Mouse (Mus musculus): ENCODE results near the gene Nr1h3.
A peak's percentile ranks its signal among the peaks of the same experiment; 100 is the strongest.

Nr1h3 gene

GRCm38 (mm10) chr2:91186208-91186607 lies 16.4 kb downstream of the Nr1h3 start:
- DNase-seq (ENCODE audit: low spot score in 2 of 2) = no peak

- DNase-seq (ENCODE audit: low spot score in 2 of 2) = peak; percentile 68 to 77
Observed at GRCm38 (mm10) chr2:91183711-91184405, 18.8 kb downstream of the Nr1h3 start, which contains the start of gene Madd. TSS of gene Madd (minus strand) at chr2:91183837.

- DNase-seq (ENCODE audit: low spot score in 2 of 2) = peak; percentile 88 to 91
Observed at GRCm38 (mm10) chr2:91183148-91183513, 19.5 kb downstream of the Nr1h3 start.

DNA sequence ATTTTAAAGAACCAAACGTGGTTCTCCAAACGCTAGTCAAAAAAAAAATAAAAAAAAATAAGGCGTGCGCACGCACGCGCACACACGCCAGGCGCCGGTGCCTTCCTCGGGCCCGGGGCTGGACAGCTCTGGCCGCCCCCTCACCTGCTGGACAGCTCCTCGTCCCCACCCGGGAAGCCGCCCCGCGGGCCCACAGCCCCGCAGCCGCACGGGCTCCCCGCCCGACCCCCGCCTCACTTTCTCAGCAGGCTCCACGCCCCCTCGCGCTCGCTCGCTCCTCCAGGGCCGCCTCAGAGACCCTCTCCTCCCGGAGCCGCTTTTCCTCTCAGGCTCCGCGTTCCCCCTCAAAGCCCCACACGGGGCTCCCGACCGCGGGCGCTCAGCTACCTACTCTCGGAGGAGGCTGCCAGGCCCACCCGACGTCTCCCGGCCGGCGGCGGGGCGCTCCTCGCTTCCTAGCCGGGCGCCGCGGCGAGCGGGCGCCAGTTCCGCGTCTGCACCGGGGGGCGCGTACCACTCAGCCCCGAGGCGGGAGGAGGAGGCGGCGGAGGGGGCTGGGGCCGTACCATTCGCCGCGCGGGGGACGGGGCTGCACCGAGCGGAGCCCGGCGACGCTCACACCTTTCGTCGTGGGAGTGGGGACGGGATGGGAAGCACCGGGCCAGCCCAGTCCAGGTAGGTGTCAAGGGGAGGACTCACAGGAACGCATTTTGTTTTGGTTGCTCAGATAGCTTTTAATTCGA lies 20.1 kb downstream of the Nr1h3 start:
- DNase-seq (ENCODE audit: low spot score in 2 of 2) = peak in 1 of 2 experiments; percentile 54

- DNase-seq (ENCODE audit: low spot score in 2 of 2) = no peak
Observed at GRCm38 (mm10) chr2:91182016-91182404, 20.6 kb downstream of the Nr1h3 start.

DNA sequence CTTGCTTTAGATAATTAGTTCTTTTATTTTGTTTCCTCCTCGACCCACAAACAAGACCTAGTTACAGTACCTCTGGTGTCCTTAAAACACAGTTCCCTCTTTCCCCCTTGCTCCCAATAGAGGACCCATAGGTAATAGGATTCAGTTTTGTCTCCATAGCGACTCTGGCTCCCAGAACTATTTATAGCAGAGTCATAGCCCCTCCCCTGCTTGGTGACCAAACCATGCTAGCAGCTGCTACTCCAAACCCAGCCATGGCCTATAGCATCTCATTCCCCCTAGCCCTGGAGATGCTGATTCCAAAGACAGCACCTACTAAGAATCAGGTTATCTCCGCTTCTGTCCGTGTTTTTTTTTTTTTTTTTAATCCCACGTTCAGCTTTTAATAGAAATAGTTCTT lies 21.9 kb downstream of the Nr1h3 start:
- no peak for DNase-seq (ENCODE audit: low spot score in 2 of 2)

- DNase-seq (ENCODE audit: low spot score in 2 of 2) = no peak
Observed at GRCm38 (mm10) chr2:91179825-91180224, 22.8 kb downstream of the Nr1h3 start.

GRCm38 (mm10) chr2:91176234-91176633 lies 26.4 kb downstream of the Nr1h3 start:
- DNase-seq (ENCODE audit: low spot score in 2 of 2) = no peak

DNA sequence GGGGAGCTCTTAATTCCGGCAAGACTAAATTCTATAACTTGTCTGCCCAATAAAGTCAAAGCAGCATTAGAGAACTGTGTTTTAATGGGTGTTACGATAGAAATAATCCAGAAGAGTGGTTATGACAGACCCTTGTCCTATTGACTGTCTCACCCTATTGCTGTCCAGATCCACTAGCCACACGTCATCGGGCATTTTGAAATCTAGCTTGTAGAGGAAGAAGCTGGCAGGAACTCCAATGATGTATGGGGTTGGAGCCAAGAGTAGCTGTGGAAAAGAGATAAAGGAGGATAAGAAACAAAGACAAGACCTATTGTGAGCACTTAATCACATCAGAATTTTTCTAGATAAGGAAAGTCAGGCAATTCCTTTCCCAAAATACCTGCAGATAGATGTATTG lies 27.1 kb downstream of the Nr1h3 start:
- DNase-seq (ENCODE audit: low spot score in 2 of 2) = no peak

DNA sequence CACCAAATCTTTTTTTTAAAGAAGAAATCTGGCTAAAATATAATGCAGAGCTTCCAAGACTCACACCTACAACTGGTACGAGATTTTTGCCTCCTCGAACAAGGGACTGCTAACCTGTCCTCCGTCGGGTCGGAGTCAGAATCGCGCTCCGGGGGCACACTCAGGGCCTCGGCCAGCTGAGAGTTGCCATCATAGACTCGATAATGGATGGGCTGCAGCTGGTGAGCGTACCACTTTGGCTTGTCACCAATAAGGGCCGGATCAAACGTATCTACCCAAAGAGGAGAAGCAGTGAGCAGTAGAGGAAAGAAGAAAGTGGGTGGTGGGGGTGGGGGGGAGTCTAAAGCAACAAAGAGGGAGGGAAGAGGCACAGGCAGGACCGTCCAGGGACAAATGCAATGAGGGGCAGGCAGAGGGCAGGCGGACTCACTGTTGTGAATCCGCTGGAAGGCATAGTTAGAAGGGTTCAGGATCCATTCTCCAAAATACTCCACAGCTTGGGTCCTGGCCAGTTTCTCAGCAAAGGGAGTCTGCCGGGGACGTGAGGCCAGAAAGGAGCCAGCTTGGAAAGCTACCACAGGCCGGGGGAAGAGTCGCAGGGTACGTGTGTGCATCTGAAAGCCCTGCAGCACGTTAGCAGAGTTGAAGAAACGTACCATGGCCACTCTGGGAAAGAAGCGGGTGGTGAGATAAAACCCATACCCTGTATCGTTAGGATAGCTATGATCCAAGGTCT lies 32.9 kb downstream of the Nr1h3 start:
- no peak for DNase-seq (ENCODE audit: low spot score in 2 of 2)

DNA sequence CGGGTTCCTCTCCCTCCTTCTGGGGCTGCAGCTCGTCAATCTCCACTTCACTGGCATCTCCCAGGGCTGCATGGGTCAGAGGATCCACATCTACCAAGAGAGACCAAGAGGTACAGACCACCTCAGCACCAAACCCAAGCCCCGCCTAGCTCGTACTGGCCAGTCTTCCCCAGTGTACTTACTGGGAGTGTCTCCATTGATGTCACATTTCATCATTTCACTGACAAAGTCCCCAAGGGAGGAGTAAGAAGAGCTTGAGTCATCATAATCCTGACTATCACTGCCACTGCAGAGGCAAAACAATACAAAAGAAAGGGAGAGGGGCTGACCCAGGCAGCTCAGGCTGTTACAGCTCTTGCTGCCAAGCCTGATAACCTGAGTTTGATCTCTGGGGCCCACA lies 35.0 kb downstream of the Nr1h3 start:
- DNase-seq (ENCODE audit: low spot score in 2 of 2) = no peak

GRCm38 (mm10) chr2:91164991-91165390 lies 37.6 kb downstream of the Nr1h3 start:
- DNase-seq (ENCODE audit: low spot score in 2 of 2) = no peak

DNA sequence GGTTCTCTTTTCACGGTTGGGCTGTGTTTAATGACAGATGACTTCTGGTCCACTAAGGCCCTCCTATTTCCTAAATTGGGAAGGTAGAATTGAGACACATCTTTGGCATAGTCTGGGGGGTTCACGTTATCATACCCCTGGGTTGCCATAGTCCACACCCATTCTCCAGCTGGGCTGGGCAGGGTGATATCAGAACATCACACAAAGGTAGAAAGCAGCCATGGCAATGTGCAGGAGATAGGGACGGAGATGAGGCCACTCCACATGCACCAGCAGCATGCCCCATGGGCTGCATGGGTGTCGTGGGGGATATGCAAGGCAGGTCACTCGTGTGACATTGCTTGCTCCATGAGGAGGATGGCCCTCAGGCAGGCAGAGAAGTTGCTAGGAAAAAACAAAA lies 39.1 kb downstream of the Nr1h3 start:
- no peak for DNase-seq (ENCODE audit: low spot score in 2 of 2)

DNA sequence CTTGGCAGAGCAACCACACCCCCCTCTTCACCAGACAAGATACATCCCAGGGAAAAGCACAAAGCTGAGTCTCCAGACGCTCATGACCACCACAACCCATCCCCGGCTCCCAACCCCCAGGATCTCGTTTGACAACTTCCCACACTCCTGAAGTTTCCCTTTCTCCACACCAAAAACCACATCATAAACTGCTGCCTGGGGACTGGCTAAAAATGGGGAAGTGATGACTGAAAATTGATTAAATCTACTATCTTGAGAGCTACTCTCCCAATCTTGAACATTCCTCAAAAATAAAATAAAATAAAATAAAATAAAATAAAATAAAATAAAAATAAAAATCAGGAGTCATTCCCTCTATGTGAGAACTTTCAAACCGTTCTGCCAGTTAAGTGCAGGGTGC lies 39.7 kb downstream of the Nr1h3 start:
- DNase-seq (ENCODE audit: low spot score in 2 of 2) = no peak

- no peak for DNase-seq (ENCODE audit: low spot score in 2 of 2)
Observed at GRCm38 (mm10) chr2:91160591-91160990, 42.0 kb downstream of the Nr1h3 start.

DNA sequence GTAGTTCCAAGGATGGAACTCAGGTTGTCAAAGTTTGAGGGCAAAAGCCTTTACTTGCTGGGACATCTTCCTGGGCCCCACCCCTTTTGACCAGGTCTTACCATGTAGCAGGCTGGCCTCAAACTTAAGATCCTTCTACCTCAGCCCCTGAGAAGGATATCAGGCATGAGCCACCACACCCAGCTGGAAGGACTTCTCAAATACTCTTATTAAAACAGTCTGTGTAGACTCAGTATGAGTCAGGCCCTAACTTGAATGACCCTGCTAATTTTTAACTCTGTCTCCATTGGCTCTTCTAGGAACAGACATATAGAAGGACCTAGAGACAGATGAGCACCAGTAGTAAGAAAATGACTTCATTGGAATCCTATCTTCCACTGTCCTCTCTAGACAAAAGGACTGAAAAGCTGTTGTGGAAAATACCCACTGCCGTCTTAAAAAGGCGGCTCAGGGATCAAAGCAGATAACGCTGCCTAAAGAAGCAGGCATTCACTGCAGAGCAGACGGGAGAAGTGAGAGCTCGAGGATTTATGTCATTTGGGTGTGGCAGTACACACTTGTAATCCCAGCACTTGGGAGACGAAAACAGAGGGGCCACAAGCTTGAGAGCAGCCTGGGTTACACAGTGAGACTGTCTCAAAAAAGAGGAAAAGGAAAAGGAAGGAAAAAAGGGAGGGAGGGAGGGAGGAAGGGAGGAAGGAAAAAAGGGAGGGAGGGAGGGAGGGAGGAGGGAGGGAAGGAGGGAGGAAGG lies 45.5 kb downstream of the Nr1h3 start:
- no peak for DNase-seq (ENCODE audit: low spot score in 2 of 2)

DNA sequence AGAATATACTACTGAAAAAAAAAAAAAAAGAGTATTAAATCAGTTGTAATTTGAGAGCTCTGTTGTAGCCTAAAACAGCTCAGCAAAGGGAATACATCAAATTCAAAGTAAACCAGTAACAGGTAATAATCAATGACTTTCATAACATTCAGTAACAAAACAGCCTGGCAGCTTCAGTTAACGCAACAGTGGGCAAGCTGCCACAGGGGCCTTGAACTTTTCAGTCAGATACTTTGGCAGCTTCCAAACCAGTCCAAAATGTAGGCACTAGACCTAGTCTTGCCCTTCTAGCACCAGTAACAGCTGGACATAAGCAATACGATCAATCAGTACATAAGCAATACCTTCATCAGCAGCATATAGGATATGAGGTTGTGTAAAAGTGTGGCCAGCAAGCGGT lies 48.5 kb downstream of the Nr1h3 start:
- DNase-seq (ENCODE audit: low spot score in 2 of 2) = no peak

DNA sequence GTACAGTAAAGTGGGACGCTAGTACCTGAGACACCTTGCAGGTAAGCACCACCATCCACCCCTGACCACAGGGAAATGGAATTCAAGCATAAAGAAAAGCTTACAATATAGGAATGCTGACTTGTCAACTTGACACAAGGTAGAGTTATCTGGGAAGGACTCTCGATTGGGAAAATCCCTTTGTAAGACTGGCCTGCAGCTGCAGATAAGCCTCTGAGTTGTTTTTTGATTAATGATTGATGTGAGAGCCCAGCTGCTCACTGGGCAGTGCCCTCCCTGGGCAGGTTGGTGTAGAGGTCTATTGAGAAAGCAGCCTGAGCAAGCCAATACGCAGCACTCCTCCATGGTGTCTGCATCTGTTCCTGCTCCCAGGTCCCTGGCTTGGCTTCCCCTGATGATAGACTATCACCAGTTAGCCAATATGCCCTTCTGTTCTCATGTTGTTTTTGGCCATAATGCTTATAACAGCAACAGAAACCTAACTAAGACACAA lies 49.7 kb downstream of the Nr1h3 start:
- DNase-seq (ENCODE audit: low spot score in 2 of 2) = no peak

DNA sequence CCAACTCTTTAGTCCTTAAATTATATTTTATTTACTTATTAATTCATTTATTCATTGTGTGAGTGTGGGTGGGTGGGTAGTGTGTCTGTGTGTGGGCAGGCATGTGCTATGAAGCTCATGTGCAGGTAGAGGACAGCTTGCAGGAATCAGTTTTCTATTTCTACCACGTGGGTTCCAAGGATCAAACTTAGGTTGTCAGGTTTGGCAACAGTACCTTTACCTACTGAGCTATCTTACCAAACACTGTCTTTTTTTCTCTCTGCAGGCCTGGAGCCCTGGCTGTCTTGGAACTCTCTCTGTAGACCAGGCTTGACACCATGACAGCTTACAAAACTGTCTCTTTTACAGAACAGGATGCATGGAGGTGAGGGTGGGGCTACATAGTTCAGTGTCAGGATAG lies 51.3 kb downstream of the Nr1h3 start:
- no peak for DNase-seq (ENCODE audit: low spot score in 2 of 2)

- no peak for DNase-seq (ENCODE audit: low spot score in 2 of 2)
Observed at GRCm38 (mm10) chr2:91148101-91148500, 54.5 kb downstream of the Nr1h3 start.

GRCm38 (mm10) chr2:91143401-91143800 lies 59.2 kb downstream of the Nr1h3 start:
- DNase-seq (ENCODE audit: low spot score in 2 of 2) = no peak

DNA sequence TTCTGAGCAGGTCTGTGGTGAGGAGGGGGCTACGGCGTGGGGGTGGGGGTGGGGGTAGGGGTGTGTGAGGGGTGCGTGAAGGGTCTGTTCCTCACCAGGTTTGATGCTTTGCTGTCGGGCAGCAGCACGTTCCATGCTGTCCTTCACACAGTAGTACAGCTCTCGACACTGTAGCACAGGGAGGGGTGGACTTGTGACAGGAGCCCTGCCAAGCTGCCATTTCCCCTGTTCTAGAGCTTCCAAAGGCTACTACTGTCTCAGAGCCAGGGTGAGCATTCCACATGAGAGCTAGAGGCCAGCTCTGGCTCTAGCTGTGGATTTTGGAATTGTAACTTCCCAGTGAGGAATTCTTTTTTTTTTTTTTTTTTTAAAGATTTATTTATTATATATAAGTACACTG lies 59.7 kb downstream of the Nr1h3 start:
- DNase-seq (ENCODE audit: low spot score in 2 of 2) = no peak
